27 mouse cellular contexts compared by ENCODE assay signal in genomic region chr3:55794768-55795167, GRCm38 (mm10). TPM values are rescaled to one million over a fixed set of nuclear protein-coding genes. Genes with fewer than 3 reads are reported as not detected.
DNase-seq lines count a peak whose midpoint lies in the region; ATAC-seq lines count a peak whose summit lies in the region.
"Had no signal": no experiment of that assay in that cellular context is flagged by ENCODE, and none has a peak within 500 bp of the region (broad histone marks: within the 10 kb centered on the region; RNA-seq: fewer than 3 reads in every experiment).

No protein-coding gene starts in this region.

- DNase-seq in heart, adult 9 months (ENCODE audit: low spot score in 2 of 2) = no peak
- no peak for DNase-seq in hindbrain, embryonic 14.5 days (ENCODE audit: low spot score)
- DNase-seq in MN1 (ENCODE audit: low spot score) = peak; percentile 21
- no peak for DNase-seq in embryo, embryonic 10 days (ENCODE audit: low spot score)
- DNase-seq: adrenal gland, adult 8-10 months; adrenal gland, postnatal 25 days; B cell, adult 2 months; cerebellum, adult 11-12 months; cerebellum, adult 9-10 months; cerebellum, postnatal 25 days; embryo, embryonic 11 days; gastrocnemius, postnatal 25 days; heart, postnatal 14 days; heart, postnatal 4 days; kidney, adult 11 months; kidney, adult 9 months had no signal

- H3K9ac ChIP-seq in heart, embryonic 15.5 days = no peak overlapping the region
- no peak overlapping the region for H3K9ac ChIP-seq in hindbrain, embryonic 14.5 days
- no peak overlapping the region for H3K9ac ChIP-seq in hindbrain, embryonic 12.5 days
- H3K9ac ChIP-seq: embryonic facial prominence, embryonic 13.5 days; forebrain, embryonic 12.5 days; forebrain, embryonic 15.5 days; intestine, embryonic 15.5 days had no signal

- H3K27me3 ChIP-seq in heart, embryonic 15.5 days = no peaks in the 10 kb centered on the region
- no peaks in the 10 kb centered on the region for H3K27me3 ChIP-seq in hindbrain, embryonic 14.5 days (ENCODE audit: control insufficient read depth, insufficient read depth, low read length)
- H3K27me3 ChIP-seq in hindbrain, embryonic 12.5 days = no peaks in the 10 kb centered on the region
- H3K27me3 ChIP-seq: CH12.LX; embryonic facial prominence, embryonic 13.5 days; intestine, embryonic 15.5 days had no signal

- H3K9me3 ChIP-seq in heart, embryonic 15.5 days (replicated peaks) = no peaks in the 10 kb centered on the region
- no peaks in the 10 kb centered on the region for H3K9me3 ChIP-seq in hindbrain, embryonic 14.5 days (ENCODE audit: control insufficient read depth, low read length)
- H3K9me3 ChIP-seq in hindbrain, embryonic 12.5 days (replicated peaks) = no peaks in the 10 kb centered on the region
- H3K9me3 ChIP-seq: embryonic facial prominence, embryonic 10.5 days; embryonic facial prominence, embryonic 13.5 days; forebrain, embryonic 12.5 days; forebrain, embryonic 15.5 days; intestine, embryonic 15.5 days had no signal

- peaks cover 15% of the 10 kb centered on the region for H3K4me1 ChIP-seq in heart, embryonic 15.5 days (replicated peaks)
- peaks cover 12% of the 10 kb centered on the region; the same call in 1 of the 2 replicates for H3K4me1 ChIP-seq in hindbrain, embryonic 14.5 days (replicated peaks; ENCODE audit: control insufficient read depth, insufficient read depth, low read length)
- H3K4me1 ChIP-seq in hindbrain, embryonic 12.5 days = 0 out of 2 replicates have a peak, but pooled peaks cover 8% of the 10 kb centered on the region
- H3K4me1 ChIP-seq: forebrain, embryonic 15.5 days; intestine, embryonic 15.5 days had no signal

- H3K36me3 ChIP-seq in heart, embryonic 15.5 days = no peaks in the 10 kb centered on the region
- no peaks in the 10 kb centered on the region for H3K36me3 ChIP-seq in hindbrain, embryonic 14.5 days (replicated peaks; ENCODE audit: control insufficient read depth, insufficient read depth)
- no peaks in the 10 kb centered on the region for H3K36me3 ChIP-seq in hindbrain, embryonic 12.5 days
- H3K36me3 ChIP-seq: embryonic facial prominence, embryonic 10.5 days; embryonic facial prominence, embryonic 13.5 days; forebrain, embryonic 12.5 days; forebrain, embryonic 15.5 days; G1E; intestine, embryonic 15.5 days had no signal

- H3K4me3 ChIP-seq in heart, embryonic 15.5 days = no peak overlapping the region
- no peak overlapping the region for H3K4me3 ChIP-seq in hindbrain, embryonic 14.5 days (replicated peaks; ENCODE audit: low read length)
- H3K4me3 ChIP-seq in hindbrain, embryonic 12.5 days = no peak overlapping the region
- H3K4me3 ChIP-seq: embryonic facial prominence, embryonic 10.5 days; embryonic facial prominence, embryonic 13.5 days; erythroblast, embryonic 14.5 days; forebrain, embryonic 12.5 days; forebrain, embryonic 15.5 days; heart, adult 2 months; intestine, embryonic 15.5 days had no signal

- 66% methylated on average over 2 of the region's 2 CpGs for WGBS in heart, embryonic 15.5 days
- 60% methylated on average over 2 of the region's 2 CpGs for WGBS in hindbrain, embryonic 14.5 days
- WGBS in hindbrain, embryonic 12.5 days = 75% methylated on average over 2 of the region's 2 CpGs

- ATAC-seq in heart, embryonic 15.5 days (replicated peaks; ENCODE audit: insufficient number of reproducible peaks, insufficient read depth, low FRiP score, low read depth) = no peak
- no peak for ATAC-seq in hindbrain, embryonic 14.5 days (ENCODE audit: low FRiP score)
- no peak for ATAC-seq in hindbrain, embryonic 12.5 days (ENCODE audit: low FRiP score)
- ATAC-seq: forebrain, embryonic 15.5 days; intestine, embryonic 15.5 days had no signal

- H3K4me2 ChIP-seq in heart, embryonic 15.5 days = no peak overlapping the region
- no peak overlapping the region for H3K4me2 ChIP-seq in hindbrain, embryonic 14.5 days (replicated peaks)
- no peak overlapping the region for H3K4me2 ChIP-seq in hindbrain, embryonic 12.5 days (replicated peaks)
- H3K4me2 ChIP-seq: embryonic facial prominence, embryonic 13.5 days; forebrain, embryonic 12.5 days; forebrain, embryonic 15.5 days; intestine, embryonic 15.5 days had no signal

- 0 out of 2 replicates have a peak overlapping the region, but pooled peaks have one; percentile 79 for H3K27ac ChIP-seq in heart, embryonic 15.5 days
- peak overlapping the region; percentile 65; the same call in 1 of the 2 replicates for H3K27ac ChIP-seq in hindbrain, embryonic 14.5 days
- H3K27ac ChIP-seq in hindbrain, embryonic 12.5 days = no peak overlapping the region
- H3K27ac ChIP-seq: embryonic facial prominence, embryonic 13.5 days; forebrain, embryonic 12.5 days; forebrain, embryonic 15.5 days; intestine, embryonic 15.5 days had no signal

RNA-seq across cellular contexts. Expression of gene Mab21l1, which starts 12.5 kb away (rescaled TPM):
- 0.34 and 0.91 TPM in 2 replicates for polyA plus RNA-seq in heart, embryonic 15.5 days (2015; fragmentation: Nextera tagmentation; extraction: Ambion mirVana)
- 131 and 149 TPM in 2 replicates for polyA plus RNA-seq in hindbrain, embryonic 14.5 days (2014; fragmentation: Nextera tagmentation; extraction: Ambion mirVana)
- 104 and 115 TPM in 2 replicates for polyA plus RNA-seq in hindbrain, embryonic 12.5 days (2016; fragmentation: Nextera tagmentation; extraction: Ambion mirVana)
- polyA plus RNA-seq: erythroblast, embryonic 14.5 days; G1E had no signal

Comparison
In these comparisons a context has a peak if more than half of its experiments do, and no peak if none do; other contexts are left out.
1. RNA of gene Mab21l1, which starts 12.5 kb away (polyA plus RNA-seq): 131 to 149 TPM in hindbrain, embryonic 14.5 days and 104 to 115 TPM in hindbrain, embryonic 12.5 days; 0.34 to 0.91 TPM in heart, embryonic 15.5 days; every median in the first group is over 10 times any median in the second.